Comparison of ENCODE assay signal across 33 mouse cellular contexts in genomic region chr3:117331502-117331901, GRCm38 (mm10). TPM values are rescaled to one million over a fixed set of nuclear protein-coding genes. Genes with fewer than 3 reads are reported as not detected.
"Had no signal": no experiment of that assay in that cellular context is flagged by ENCODE, and none has a peak within 500 bp of the region (broad histone marks: within the 10 kb centered on the region; RNA-seq: fewer than 3 reads in every experiment).

No protein-coding gene starts in this region.

- ATAC-seq: liver, embryonic 12.5 days; liver, postnatal 0 days; lung, postnatal 0 days; midbrain, embryonic 13.5 days; midbrain, embryonic 15.5 days; midbrain, embryonic 16.5 days had no signal

- H3K27ac ChIP-seq: limb, embryonic 10.5 days; limb, embryonic 12.5 days; limb, embryonic 13.5 days; limb, embryonic 15.5 days; liver, embryonic 12.5 days; liver, embryonic 13.5 days; liver, embryonic 14.5 days; liver, embryonic 15.5 days; lung, embryonic 15.5 days; macrophage; midbrain, embryonic 10.5 days; midbrain, embryonic 12.5 days; midbrain, embryonic 13.5 days; midbrain, embryonic 15.5 days; neural tube, embryonic 12.5 days had no signal

- DNase-seq: left cerebral cortex, postnatal 4 days; liver; liver, embryonic 13.5 days; liver, postnatal 0 days; lung, adult 18-20 months; lung, adult 2 months; lung, embryonic 14.5 days; lung, postnatal 10 days; lung, postnatal 14 days; lung, postnatal 4 days; midbrain, embryonic 14.5 days had no signal

- H3K27me3 ChIP-seq: limb, embryonic 12.5 days; limb, embryonic 13.5 days; limb, embryonic 15.5 days; liver, embryonic 12.5 days; liver, embryonic 13.5 days; liver, embryonic 15.5 days; lung, embryonic 15.5 days; megakaryocyte, embryonic 14.5 days; midbrain, embryonic 12.5 days; midbrain, embryonic 13.5 days; midbrain, embryonic 15.5 days; neural tube, embryonic 12.5 days had no signal

- H3K9ac ChIP-seq: limb, embryonic 12.5 days; limb, embryonic 13.5 days; limb, embryonic 15.5 days; liver, embryonic 12.5 days; liver, embryonic 13.5 days; liver, embryonic 14.5 days; liver, embryonic 15.5 days; liver, postnatal 0 days; lung, embryonic 14.5 days; lung, embryonic 15.5 days; midbrain, embryonic 12.5 days; midbrain, embryonic 13.5 days; midbrain, embryonic 15.5 days; neural tube, embryonic 12.5 days had no signal

- H3K36me3 ChIP-seq: limb, embryonic 10.5 days; limb, embryonic 12.5 days; limb, embryonic 13.5 days; limb, embryonic 15.5 days; liver, embryonic 12.5 days; liver, embryonic 13.5 days; liver, embryonic 15.5 days; lung, embryonic 15.5 days; midbrain, embryonic 10.5 days; midbrain, embryonic 12.5 days; midbrain, embryonic 13.5 days; midbrain, embryonic 15.5 days; neural tube, embryonic 12.5 days had no signal

- H3K4me1 ChIP-seq: limb, embryonic 10.5 days; limb, embryonic 12.5 days; limb, embryonic 13.5 days; limb, embryonic 15.5 days; liver, embryonic 12.5 days; liver, embryonic 13.5 days; liver, embryonic 15.5 days; lung, embryonic 15.5 days; megakaryocyte, embryonic 14.5 days; midbrain, embryonic 10.5 days; midbrain, embryonic 12.5 days; midbrain, embryonic 13.5 days; midbrain, embryonic 15.5 days; neural tube, embryonic 12.5 days had no signal

- H3K4me3 ChIP-seq: limb, embryonic 10.5 days; limb, embryonic 12.5 days; limb, embryonic 13.5 days; limb, embryonic 15.5 days; liver, embryonic 12.5 days; liver, embryonic 13.5 days; liver, embryonic 15.5 days; lung, embryonic 15.5 days; megakaryocyte, embryonic 14.5 days; midbrain, embryonic 10.5 days; midbrain, embryonic 12.5 days; midbrain, embryonic 13.5 days; midbrain, embryonic 15.5 days; myocyte; neural tube, embryonic 12.5 days had no signal

RNA-seq across cellular contexts. Expression of gene Plppr4, which starts 29.2 kb away (rescaled TPM):
- total RNA-seq: liver, adult 2 months; megakaryocyte progenitor cell, adult 5-6 weeks; megakaryocyte-erythroid progenitor cell, adult 5-6 weeks; monocyte, adult 5-6 weeks had no signal
- polyA plus RNA-seq: liver, adult 2 months; myocyte had no signal
